8 mouse cellular contexts compared by ENCODE assay signal in the genomic region with DNA sequence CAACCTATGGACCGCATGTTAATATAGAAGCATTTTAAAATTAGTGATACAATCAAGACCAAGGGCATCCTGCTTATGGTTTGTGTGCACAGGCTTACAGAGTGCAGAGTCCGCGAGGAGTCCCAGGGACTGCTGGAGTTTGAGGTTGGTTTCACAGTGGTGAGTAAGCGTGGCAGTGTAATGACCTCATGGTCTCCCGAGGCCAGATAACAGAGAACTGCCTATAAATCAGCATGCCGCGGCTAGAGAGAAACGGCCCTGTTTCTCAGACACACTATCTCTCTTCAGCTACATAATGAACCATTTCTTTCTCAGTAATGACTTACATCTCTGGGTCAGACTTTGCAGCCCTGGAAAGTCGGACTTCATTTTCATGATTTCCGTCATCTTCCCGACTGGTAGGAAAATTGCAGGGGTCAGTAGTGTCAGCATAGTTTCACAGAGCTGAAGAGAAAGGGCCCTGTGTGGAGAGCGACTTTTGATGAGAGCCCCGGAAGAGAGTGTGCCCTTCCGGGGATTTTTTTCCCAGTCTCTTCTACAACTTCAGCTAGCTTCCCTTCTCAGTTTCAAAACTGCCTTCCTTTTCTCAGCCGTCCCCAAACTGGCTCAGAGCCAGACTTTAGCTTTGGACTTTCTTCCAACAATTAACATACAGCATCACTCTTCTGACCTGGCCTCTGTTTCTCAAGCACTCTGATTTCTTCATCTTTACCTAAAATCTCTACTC. TPM values are rescaled to one million over a fixed set of nuclear protein-coding genes. Genes with fewer than 3 reads are reported as not detected.
A peak's percentile ranks its signal among the peaks of the same experiment; 100 is the strongest.
DNase-seq lines count a peak whose midpoint lies in the region; ATAC-seq and TF ChIP-seq lines count a peak whose summit lies in the region.

No protein-coding gene starts in this region.

- peak; percentile 93 for DNase-seq in NIH3T3 (ENCODE audit: low read depth)
- DNase-seq in embryo, embryonic 10 days (ENCODE audit: low spot score): peak; percentile 75
- peak; percentile 20 to 24 for DNase-seq in kidney, postnatal 36 days
- no peak for DNase-seq in B cell, adult 2 months
- DNase-seq in natural killer cell, adult 2 months (ENCODE audit: low spot score in 2 of 2): no peak
- DNase-seq in thymus, postnatal 10 days (ENCODE audit: low spot score in 2 of 2): no peak

- no peaks in the 10 kb centered on the region for H3K9me3 ChIP-seq in heart, embryonic 13.5 days

- H3K27me3 ChIP-seq in heart, embryonic 13.5 days (replicated peaks): no peaks in the 10 kb centered on the region
- no peaks in the 10 kb centered on the region for H3K27me3 ChIP-seq in myocyte (ENCODE audit: control insufficient read depth, insufficient read depth, insufficient read length)

- H3K4me3 ChIP-seq in heart, embryonic 13.5 days: 0 out of 2 replicates have a peak overlapping the region, but pooled peaks have one; percentile 15
- H3K4me3 ChIP-seq in myocyte: peak overlapping the region; percentile 16

- WGBS in heart, embryonic 13.5 days: 30% methylated on average over 15 of the region's 15 CpGs

- peak overlapping the region; percentile 63; the same call in 1 of the 2 replicates for H3K9ac ChIP-seq in heart, embryonic 13.5 days

- no peaks in the 10 kb centered on the region for H3K79me2 ChIP-seq in myocyte (ENCODE audit: control insufficient read depth, insufficient read depth)

- no peak for TF ChIP-seq POLR2A in myocyte (IDR thresholded peaks at IDR 0.05; ENCODE audit: insufficient read length, low read depth)

- H3K36me3 ChIP-seq in heart, embryonic 13.5 days: no peaks in the 10 kb centered on the region
- H3K36me3 ChIP-seq in myocyte (ENCODE audit: control insufficient read depth, insufficient read depth): no peaks in the 10 kb centered on the region

- peak overlapping the region; percentile 53 for H3K4me2 ChIP-seq in heart, embryonic 13.5 days
- H3K4me2 ChIP-seq in myocyte (ENCODE audit: low read depth): peak overlapping the region; percentile 87

- peak; percentile 61; the same call in 1 of the 2 replicates for ATAC-seq in heart, embryonic 13.5 days (ENCODE audit: extremely low read depth, insufficient number of reproducible peaks, low FRiP score, low TSS enrichment)

- H3ac ChIP-seq in myocyte (ENCODE audit: control insufficient read depth, insufficient read length): no peak overlapping the region

- peaks cover 20% of the 10 kb centered on the region for H3K4me1 ChIP-seq in heart, embryonic 13.5 days

- peak overlapping the region; percentile 78 for H3K27ac ChIP-seq in heart, embryonic 13.5 days (replicated peaks)

TF ChIP-seq in myocyte, 11 proteins besides CTCF, POLR2A, EP300 and RAD21:
- TF ChIP-seq E2F4 (IDR thresholded peaks at IDR 0.05; ENCODE audit: insufficient read depth) (no peak), MAX (IDR thresholded peaks at IDR 0.05; ENCODE audit: low read depth) (peak; percentile 52)

RNA-seq across cellular contexts. Expression of a gene that starts 2.3 kb away (rescaled TPM):
- 190 and 200 TPM in 2 replicates for polyA plus RNA-seq in heart, embryonic 13.5 days (2015; fragmentation: Nextera tagmentation; extraction: Ambion mirVana)
- polyA plus RNA-seq in myocyte (2012; fragmentation: generic; extraction: Trizol): 6.5 TPM

Comparison
In these comparisons a context has a peak if more than half of its experiments do, and no peak if none do; other contexts are left out.
1. DNase-seq: peak in NIH3T3 (single experiment), embryo, embryonic 10 days (single experiment) and kidney, postnatal 36 days (2 of 2); none in B cell, adult 2 months (0 of 2), natural killer cell, adult 2 months (0 of 2) and thymus, postnatal 10 days (0 of 2).
2. RNA of a gene that starts 2.3 kb away (polyA plus RNA-seq): 190 to 200 TPM in heart, embryonic 13.5 days; 6.5 TPM in myocyte (single experiment); every median in the first group is over 10 times any median in the second.